Mouse (Mus musculus) heart, embryonic 12.5 days (tissue): ENCODE results near the gene Tmprss12. TPM values are rescaled to one million over a fixed set of nuclear protein-coding genes. Genes with fewer than 3 reads are reported as not detected.
"Not testable (repeated sequence)": the region's sequence is repeated elsewhere in the genome, so short reads cannot be mapped to it uniquely, and the experiment has no call there.

Source experiments
- ATAC-seq: fragments of 200-750 bp; cut with Nextera tagmentation; 2 replicates; pipeline ENCODE4 v1.8.0; 2017; ENCODE audit warnings: moderate TSS enrichment, moderate library complexity; ENCODE audit not compliant: insufficient number of reproducible peaks, low FRiP score
- H3K27ac ChIP-seq: fragments of 300-500 bp; sonication (generic); 2 replicates; pipeline ENCODE4 v1.5.1; 2016; ENCODE audit warnings: mild to moderate bottlenecking, moderate library complexity; ENCODE audit not compliant: poor library complexity, severe bottlenecking
- H3K27me3 ChIP-seq: fragments of 300-500 bp; sonication (generic); replicated peaks from 2 replicates; pipeline ENCODE4 v1.6.1; 2016; ENCODE audit warnings: mild to moderate bottlenecking, moderate library complexity
- H3K36me3 ChIP-seq: fragments of 300-500 bp; sonication (generic); 2 replicates; pipeline ENCODE4 v1.6.1; 2016; ENCODE audit warnings: mild to moderate bottlenecking, moderate library complexity
- H3K4me1 ChIP-seq: fragments of 300-500 bp; sonication (generic); replicated peaks from 2 replicates; pipeline ENCODE4 v1.6.1; 2016; ENCODE audit warnings: mild to moderate bottlenecking
- H3K4me2 ChIP-seq: fragments of 300-500 bp; sonication (generic); 2 replicates; pipeline ENCODE4 v1.6.1; 2016; ENCODE audit warnings: mild to moderate bottlenecking, moderate library complexity
- H3K4me3 ChIP-seq: fragments of 300-500 bp; sonication (generic); 2 replicates; pipeline ENCODE4 v1.5.1; 2016; ENCODE audit warnings: mild to moderate bottlenecking
- H3K9ac ChIP-seq: fragments of 300-500 bp; sonication (generic); 2 replicates; pipeline ENCODE4 v1.6.1; 2016; ENCODE audit warnings: mild to moderate bottlenecking, moderate library complexity
- H3K9me3 ChIP-seq: fragments of 300-500 bp; sonication (generic); replicated peaks from 2 replicates; pipeline ENCODE4 v1.6.1; 2016; ENCODE audit warnings: mild to moderate bottlenecking, moderate library complexity
- WGBS: fragments of 180-500 bp; shearing (Covaris S2); methylation state at CpG from one replicate; pipeline ENCODE4 v1.1.7; 2016; 5-methylcytosine and 5-hydroxymethylcytosine counted together
- polyA plus RNA-seq: library from polyadenylated mRNA; unstranded; fragments of >200 nt; fragmentation: Nextera tagmentation; extraction: Ambion mirVana; gene quantifications from 2 replicates; pipeline ENCODE4 v1.2.1, GENCODE M21; 2016

Gene Tmprss12
- polyA plus RNA-seq, 1 experiment from 2014 or later: not detected

DNA sequence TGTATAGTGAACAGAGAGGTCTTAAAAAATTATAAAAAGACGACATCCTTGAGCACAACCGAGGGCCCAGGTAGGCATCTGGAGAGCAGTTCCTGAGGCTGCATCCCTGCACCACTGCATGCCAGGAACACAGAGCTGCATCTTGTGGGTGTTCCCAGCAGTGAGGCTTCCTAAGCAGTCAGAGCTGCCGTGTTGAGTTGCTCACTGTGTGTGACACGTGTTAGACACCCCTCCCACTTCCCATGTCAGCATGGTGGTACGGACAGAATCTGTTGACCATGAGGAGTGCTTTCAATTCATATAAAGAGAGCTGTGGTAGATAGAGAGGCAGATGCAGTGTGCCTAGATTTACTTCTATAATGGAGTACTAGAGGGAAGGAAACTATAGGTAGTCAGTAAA lies 23.3 kb upstream of the Tmprss12 start:
- no peak overlapping the region for H3K4me2 ChIP-seq
- H3K4me1 ChIP-seq: no peaks in the 10 kb centered on the region
- H3K9ac ChIP-seq: no peak overlapping the region
- no peak for ATAC-seq
- H3K27ac ChIP-seq: no peak overlapping the region
- 87% methylated on average over 5 of the region's 5 CpGs for WGBS
- peaks cover 83% of the 10 kb centered on the region for H3K36me3 ChIP-seq
- H3K9me3 ChIP-seq: no peaks in the 10 kb centered on the region
- no peak overlapping the region for H3K4me3 ChIP-seq
- no peaks in the 10 kb centered on the region for H3K27me3 ChIP-seq

DNA sequence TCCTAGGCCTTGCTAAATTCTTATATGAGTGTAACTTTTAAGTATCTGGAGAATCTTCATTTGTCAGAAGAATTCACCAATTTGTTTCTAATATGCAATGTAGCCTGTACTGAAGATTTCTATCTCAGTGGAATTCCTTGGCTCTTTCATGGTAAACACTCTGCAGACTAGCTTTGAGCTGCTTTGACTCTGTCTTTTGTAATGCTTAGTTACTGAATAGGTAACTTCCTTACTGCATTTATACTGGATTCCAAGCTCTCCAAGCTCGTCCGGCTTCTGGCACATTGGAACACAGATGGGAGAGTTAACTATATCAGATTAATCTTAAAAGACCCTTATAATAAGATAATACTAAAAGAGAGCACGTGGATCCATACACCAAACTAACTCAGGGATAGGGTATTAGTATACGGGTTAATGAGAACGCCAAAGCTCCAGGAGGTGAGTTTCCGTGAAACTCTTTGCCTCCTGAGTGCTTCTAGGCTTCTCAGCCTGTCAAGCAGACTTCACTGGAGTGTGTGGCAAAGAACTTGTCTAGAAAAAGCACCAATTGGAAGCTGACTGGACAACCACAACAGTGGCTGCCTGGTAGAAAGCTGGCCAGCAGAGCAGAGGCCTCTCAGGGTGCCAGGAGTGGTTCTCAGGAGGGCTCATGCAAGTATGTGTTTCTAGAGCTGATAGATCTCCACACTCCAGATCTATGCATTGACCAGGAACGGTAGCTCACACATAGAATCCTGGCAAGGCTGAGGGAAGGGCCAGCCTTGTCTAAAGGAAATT lies 21.8 kb upstream of the Tmprss12 start:
- 94% methylated on average over 7 of the region's 7 CpGs for WGBS
- Histone ChIP-seq H3K9me3 (no peaks in the 10 kb centered on the region), H3K4me1 (no peaks in the 10 kb centered on the region), H3K4me2 (no peak overlapping the region), H3K9ac (no peak overlapping the region), H3K27me3 (no peaks in the 10 kb centered on the region), H3K4me3 (no peak overlapping the region), H3K27ac (no peak overlapping the region), H3K36me3 (peaks cover 70% of the 10 kb centered on the region)
- ATAC-seq: no peak

DNA sequence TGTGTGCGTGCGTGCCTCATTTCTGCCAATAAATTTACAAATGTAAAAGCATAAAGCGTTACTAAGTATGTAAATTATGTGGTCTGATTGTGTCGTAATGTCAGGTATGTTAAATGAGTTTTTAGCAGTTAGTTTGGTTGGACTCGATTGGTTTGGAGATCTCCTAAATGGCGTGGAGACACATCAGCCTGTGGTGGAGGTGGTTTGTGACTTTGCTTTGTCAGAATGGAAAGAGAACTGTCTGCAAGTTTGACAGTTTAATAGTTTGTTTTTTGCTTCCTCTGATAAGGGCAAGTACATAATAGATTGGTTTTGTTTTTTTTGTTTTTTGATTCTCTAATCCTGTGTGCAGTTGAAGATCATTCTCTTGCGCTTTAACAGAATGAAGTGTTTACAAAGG lies 20.3 kb upstream of the Tmprss12 start:
- H3K4me2 ChIP-seq, H3K9ac ChIP-seq, H3K4me1 ChIP-seq, H3K4me3 ChIP-seq, H3K9me3 ChIP-seq, ATAC-seq, H3K27me3 ChIP-seq, H3K27ac ChIP-seq: not testable (repeated sequence)
- H3K36me3 ChIP-seq: peaks cover 55% of the 10 kb centered on the region
- WGBS: 95% methylated on average over 7 of the region's 7 CpGs

DNA sequence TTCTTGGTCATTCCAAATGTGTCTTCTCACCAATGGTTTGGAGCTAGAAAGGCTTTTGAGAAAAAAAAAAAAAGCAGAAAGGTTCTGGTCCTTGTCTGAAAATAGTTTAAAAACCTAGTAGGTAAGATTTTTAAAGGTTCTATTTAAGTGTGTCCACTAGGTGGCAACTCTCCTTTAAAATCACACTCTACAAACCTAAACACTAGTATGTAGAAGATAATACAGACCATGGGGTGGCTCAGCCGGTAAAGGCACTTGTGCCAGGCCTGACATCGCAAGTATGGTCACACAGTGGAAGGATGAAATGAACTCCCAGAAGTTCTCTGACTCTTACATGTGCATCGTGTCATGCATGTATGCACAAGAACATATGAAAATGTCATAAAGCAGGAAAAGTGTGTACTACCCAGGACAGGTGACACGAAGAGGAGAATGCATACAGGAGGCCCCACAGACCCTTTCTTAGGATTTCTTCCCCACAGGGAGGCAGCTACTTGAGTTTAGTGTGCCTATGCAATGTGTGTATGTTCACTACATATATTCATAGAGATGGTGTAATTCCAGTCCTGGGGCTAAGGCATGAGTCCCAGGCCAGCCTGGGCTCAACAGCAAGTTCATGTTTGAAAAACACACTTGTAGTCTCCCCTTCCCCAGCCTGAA lies 17.3 kb upstream of the Tmprss12 start:
- ATAC-seq: no peak
- Histone ChIP-seq H3K27ac (no peak overlapping the region), H3K36me3 (peaks cover 26% of the 10 kb centered on the region), H3K4me3 (no peak overlapping the region), H3K9ac (no peak overlapping the region), H3K4me1 (no peaks in the 10 kb centered on the region), H3K9me3 (no peaks in the 10 kb centered on the region), H3K4me2 (no peak overlapping the region), H3K27me3 (no peaks in the 10 kb centered on the region)
- 27% methylated on average over 4 of the region's 4 CpGs for WGBS

DNA sequence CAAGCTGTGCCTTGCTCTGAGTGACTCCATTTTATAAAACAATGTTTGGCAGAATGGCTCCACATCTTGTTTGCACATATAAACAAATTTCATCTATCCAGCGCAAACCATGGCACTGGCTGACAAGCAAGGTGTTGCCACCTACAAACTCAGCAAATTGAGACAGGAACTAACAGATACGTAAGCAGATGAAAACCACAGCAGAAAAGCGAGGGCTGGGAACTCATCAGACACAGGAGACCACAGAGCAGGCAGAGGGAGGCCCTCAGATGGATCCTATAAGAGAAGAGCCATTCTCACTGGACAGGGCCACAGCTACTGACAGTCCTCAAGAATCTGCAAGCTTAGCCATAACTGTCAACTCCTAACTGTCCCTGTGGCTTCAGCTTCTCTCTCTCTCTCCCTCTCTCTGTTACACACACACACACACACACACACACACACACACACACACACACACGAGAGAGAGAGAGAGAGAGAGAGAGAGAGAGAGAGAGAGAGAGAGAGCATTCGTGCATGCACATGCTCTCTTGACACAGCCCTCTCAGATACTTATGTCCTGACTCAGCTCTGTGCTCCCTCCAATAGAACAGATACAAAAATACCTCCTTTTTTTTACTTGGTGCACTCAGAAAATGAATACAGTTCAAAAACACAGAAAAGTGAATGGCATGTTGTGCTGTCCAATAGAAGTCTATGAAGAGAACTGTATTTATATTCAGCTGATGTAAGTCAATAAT lies 14.9 kb upstream of the Tmprss12 start:
- Histone ChIP-seq H3K27ac (no peak overlapping the region), H3K4me2 (no peak overlapping the region)

DNA sequence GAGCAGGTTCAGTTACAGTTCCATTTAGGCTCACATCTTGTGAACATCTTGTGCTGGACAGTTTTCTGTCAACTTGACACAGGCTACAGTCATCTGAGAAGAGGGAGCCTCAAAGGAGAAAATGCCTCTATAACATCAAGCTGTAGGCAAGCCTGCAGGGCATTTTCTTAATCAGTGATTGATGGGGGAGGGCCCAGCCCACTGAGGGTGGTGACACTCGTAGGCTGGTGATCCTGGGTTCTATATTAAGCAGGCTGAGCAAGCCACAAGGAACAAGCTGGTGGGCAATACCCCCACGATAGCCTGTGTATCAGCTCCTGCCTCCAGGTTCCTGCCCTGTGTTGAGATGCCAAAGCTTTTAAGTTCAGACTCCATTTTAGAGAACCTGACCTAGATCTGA lies 11.7 kb upstream of the Tmprss12 start:
- H3K4me3 ChIP-seq: no peak overlapping the region
- no peak overlapping the region for H3K27ac ChIP-seq
- H3K36me3 ChIP-seq: no peaks in the 10 kb centered on the region
- H3K27me3 ChIP-seq: peaks cover 10% of the 10 kb centered on the region
- H3K9me3 ChIP-seq: 0 out of 2 replicates have a peak, but pooled peaks cover 8% of the 10 kb centered on the region
- H3K4me1 ChIP-seq: no peaks in the 10 kb centered on the region
- no peak overlapping the region for H3K9ac ChIP-seq
- 69% methylated on average over 2 of the region's 2 CpGs for WGBS
- no peak for ATAC-seq
- no peak overlapping the region for H3K4me2 ChIP-seq

More for the DNA sequence above, 14.9 kb upstream of the Tmprss12 start:
- Histone ChIP-seq H3K27me3 (peaks cover 6% of the 10 kb centered on the region), H3K9ac (no peak overlapping the region), H3K4me1 (no peaks in the 10 kb centered on the region), H3K36me3 (peaks cover 13% of the 10 kb centered on the region), H3K9me3 (0 out of 2 replicates have a peak, but pooled peaks cover 3% of the 10 kb centered on the region), H3K4me3 (no peak overlapping the region)
- WGBS: 75% methylated on average over 4 of the region's 5 CpGs
- ATAC-seq: no peak

DNA sequence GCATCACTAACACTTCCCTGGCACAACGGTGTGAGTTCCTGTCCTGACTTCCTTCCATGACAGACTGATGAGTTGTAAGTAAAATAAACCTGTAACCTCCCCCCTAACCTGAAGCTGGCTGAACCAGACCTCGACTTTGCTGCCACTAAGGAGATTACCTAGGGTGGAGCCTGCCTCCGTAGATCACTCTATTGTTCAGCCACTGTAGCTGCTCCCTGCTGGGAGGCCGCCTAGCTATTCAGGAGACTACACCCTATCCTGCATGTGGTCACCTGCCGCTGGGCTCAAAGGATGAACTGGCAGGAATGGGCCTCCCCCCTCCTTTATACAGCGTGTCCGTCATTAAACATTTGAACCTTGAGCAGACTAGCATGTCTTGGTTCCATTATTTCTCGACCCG lies 10.9 kb upstream of the Tmprss12 start:
- Histone ChIP-seq H3K4me1 (no peaks in the 10 kb centered on the region), H3K9ac (no peak overlapping the region), H3K4me3 (no peak overlapping the region), H3K4me2 (peak overlapping the region; percentile 38; the same call in 1 of the 2 replicates), H3K9me3 (0 out of 2 replicates have a peak, but pooled peaks cover 9% of the 10 kb centered on the region), H3K27me3 (peaks cover 10% of the 10 kb centered on the region), H3K36me3 (no peaks in the 10 kb centered on the region), H3K27ac (no peak overlapping the region)
- ATAC-seq: no peak
- 27% methylated on average over 9 of the region's 9 CpGs for WGBS

DNA sequence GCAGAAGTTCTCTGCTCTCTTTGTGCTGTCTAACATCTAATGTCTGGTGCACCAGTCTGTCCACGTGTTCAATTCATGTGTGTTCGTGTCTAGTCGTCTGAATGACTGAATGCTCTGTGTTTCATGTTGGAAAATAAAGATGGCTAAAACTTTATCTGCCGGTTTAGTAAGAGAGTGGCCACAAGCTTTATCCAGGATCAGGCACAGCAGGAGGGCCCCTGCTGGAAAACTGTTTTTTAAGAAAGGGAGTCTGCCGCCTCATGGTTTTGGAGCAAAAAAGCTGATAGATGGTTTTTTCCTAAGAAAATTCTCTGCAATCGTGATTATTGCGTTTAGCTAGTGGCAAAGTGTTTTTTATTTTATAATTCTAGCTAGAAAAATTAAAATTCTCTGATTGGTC lies 10.0 kb upstream of the Tmprss12 start:
- H3K9me3 ChIP-seq, H3K27ac ChIP-seq, H3K9ac ChIP-seq, H3K4me2 ChIP-seq, ATAC-seq, H3K4me1 ChIP-seq, H3K36me3 ChIP-seq, H3K4me3 ChIP-seq, H3K27me3 ChIP-seq: not testable (repeated sequence)
- WGBS: 29% methylated on average over 7 of the region's 7 CpGs

DNA sequence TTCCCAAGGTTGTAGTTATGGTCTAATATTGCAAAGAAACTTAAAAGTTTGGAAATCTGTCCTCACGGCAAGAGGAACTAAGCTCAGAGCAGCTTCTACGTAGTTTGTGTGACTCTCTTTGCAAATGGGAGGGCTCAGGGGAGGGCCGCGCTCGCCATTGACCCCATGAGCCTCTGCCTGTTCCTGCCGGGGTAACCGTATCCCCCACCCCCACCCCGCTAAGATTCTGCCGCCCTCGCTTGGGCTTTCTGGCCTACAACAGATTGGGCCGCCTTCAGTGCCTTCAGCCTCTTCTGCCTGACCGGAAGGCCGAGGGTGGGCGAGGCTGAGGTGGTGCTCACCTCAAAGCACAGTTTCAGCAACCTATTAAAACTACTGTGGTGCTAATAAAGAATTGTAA lies 9.2 kb upstream of the Tmprss12 start:
- no peak overlapping the region for H3K4me2 ChIP-seq
- no peak overlapping the region for H3K4me3 ChIP-seq
- no peak for ATAC-seq
- 0 out of 2 replicates have a peak, but pooled peaks cover 9% of the 10 kb centered on the region for H3K9me3 ChIP-seq
- no peak overlapping the region for H3K9ac ChIP-seq
- peaks cover 10% of the 10 kb centered on the region for H3K27me3 ChIP-seq
- WGBS: 62% methylated on average over 14 of the region's 14 CpGs
- H3K36me3 ChIP-seq: no peaks in the 10 kb centered on the region
- no peaks in the 10 kb centered on the region for H3K4me1 ChIP-seq
- no peak overlapping the region for H3K27ac ChIP-seq

DNA sequence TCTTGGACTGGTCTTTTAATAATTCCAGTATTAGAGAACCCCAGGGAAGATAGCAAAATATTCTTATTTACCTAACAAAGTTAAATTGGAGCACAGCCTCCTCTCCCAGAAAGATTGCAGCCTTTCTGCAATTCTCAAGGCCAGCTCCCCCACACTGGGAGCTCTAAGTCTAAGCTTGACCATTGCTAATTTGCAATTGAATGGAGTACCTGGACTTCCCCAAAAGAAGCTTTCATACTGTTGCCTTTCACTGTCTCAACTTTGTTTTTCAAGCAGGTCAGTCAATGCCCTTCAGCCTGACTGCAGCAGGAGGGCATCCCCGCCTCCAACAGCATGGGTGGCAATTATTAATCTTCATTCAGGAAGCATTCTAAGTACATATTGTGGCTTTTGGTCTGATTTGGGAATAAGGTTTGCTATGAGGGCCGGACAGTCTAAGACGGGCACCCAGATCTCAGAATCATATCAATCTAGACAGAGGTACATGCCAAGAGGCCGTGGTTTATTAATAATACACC lies 6.8 kb upstream of the Tmprss12 start:
- not testable (repeated sequence) for H3K27ac ChIP-seq, H3K4me2 ChIP-seq, H3K4me3 ChIP-seq, H3K9me3 ChIP-seq, H3K36me3 ChIP-seq, H3K4me1 ChIP-seq, H3K27me3 ChIP-seq, ATAC-seq, H3K9ac ChIP-seq
- WGBS: 80% methylated on average over 4 of the region's 4 CpGs
